Mouse (Mus musculus) cerebellum, adult 2 months (tissue): ENCODE data around the gene Shb.

Experiments
- CTCF ChIP-seq: fragments of 200-500 bp; IDR thresholded peaks from 2 replicates; pipeline ENCODE4 v1.5.1; 2011; ENCODE audit warnings: low read depth, mild to moderate bottlenecking, control low read depth, low read length, moderate library complexity, borderline replicate concordance; ENCODE audit not compliant: insufficient read depth
- POLR2A ChIP-seq: fragments of 200-500 bp; IDR thresholded peaks from 2 replicates; pipeline ENCODE4 v1.6.1; 2011; ENCODE audit warnings: low read length, control low read depth, borderline replicate concordance; ENCODE audit not compliant: insufficient read depth

GRCm38 (mm10) chr4:45467115-45467912, 65.0 kb downstream of the Shb start:
- no peak for TF ChIP-seq POLR2A
- TF ChIP-seq CTCF: no peak
